Mouse (Mus musculus): ENCODE measurements around the gene 1700029P11Rik.

Gene 1700029P11Rik

DNA sequence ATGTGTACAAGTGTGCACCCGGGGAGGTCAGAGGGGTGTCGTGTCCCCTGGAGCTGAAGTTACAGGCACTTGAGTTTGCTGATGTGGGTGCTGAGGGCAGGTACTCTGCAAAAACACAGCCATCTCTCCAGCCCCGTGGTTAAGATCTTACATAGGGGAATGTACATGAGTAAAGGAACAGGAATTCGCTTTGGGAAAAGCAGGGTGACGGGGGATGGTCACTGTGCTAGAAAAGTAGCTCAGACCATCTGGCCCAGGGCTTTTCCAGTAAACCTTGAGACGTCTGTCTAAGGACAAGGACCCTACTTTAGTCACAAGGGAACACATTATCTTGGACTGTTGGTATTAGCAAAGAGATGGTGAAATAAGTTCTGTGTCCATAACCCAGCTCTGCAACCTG, 31.6 kb downstream of the 1700029P11Rik start:
- DNase-seq (ENCODE audit: low spot score in 2 of 2) = no peak

DNA sequence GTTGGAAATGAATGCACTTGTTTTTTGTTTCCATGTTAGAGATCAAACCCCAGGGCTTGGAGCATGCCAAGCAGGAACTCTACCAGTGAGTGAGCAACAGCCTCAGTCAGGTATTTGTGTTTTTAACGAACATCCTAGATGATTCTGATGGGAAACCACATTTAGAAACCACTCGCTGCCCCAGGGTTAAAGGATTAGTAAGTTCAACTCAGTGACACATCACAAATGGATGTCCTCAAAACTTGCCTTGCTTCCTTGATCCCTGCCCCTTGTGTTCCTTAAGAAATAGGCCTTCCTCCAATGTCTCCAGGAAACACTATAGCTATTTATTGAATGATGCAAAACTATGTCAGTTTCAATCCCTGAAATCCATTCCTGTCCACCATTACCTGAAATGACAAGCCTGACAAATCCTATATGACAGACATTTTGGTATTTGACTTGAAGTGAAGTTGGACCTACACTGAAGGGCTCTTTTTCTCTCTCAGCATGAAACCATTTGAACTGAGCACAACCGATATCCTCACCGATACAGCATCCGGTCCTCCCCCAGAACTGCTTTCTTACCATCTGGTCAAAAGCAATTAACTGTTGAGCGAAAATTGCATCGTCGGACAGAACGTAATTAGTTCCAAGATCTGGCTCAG, 34.5 kb downstream of the 1700029P11Rik start:
- no peak for DNase-seq (ENCODE audit: low spot score in 2 of 2)

- DNase-seq (ENCODE audit: low spot score in 2 of 2) = peak in 1 of 2 experiments; percentile 31
Measured at GRCm38 (mm10) chr15:82015392-82016100, 35.2 kb downstream of the 1700029P11Rik start.

GRCm38 (mm10) chr15:82016101-82016808, 35.9 kb downstream of the 1700029P11Rik start:
- peak; percentile 98 to 99 for DNase-seq (ENCODE audit: low spot score in 2 of 2)

DNA sequence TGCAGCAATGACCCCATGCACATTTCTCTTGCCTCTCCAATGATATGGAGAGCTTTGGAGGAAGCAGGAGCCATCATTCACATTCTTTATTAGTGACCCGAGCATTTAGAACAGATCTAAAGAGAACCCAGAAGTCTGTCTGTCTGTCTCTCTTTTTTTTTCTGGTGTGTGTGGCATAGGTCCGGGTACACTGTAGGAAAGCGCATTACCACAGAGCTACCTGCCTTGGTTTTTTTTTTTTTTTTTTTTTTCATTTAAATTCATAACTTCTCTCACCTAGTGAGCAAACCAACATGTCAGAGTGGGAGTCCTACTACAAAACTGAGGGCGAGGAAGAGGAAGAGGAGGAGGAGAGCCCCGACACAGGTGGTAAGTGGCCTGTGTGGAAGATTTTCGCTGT, 36.5 kb downstream of the 1700029P11Rik start:
- no peak for DNase-seq (ENCODE audit: low spot score in 2 of 2)

GRCm38 (mm10) chr15:82017461-82017860, 37.1 kb downstream of the 1700029P11Rik start:
- no peak for DNase-seq (ENCODE audit: low spot score in 2 of 2)

DNA sequence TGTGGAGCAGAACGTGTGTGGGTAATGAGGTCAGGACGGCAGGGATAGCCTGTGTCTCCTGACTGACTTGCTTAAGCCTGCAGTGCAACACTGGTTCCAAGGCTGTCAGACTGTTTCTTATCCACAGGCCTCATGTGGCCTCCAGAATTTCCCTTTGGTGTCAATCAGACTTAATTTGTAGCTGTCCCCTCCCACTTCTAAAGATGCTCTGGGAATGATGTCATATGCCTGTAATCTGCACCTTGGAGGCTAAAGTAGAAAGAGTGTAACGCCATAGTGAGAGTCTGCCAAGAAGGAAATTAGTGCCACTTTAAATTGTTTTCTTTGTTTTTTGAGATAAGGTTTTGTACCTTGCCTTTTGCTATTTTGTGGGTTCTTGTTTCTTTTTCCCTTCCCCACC, 38.9 kb downstream of the 1700029P11Rik start:
- no peak for DNase-seq (ENCODE audit: low spot score in 2 of 2)

DNA sequence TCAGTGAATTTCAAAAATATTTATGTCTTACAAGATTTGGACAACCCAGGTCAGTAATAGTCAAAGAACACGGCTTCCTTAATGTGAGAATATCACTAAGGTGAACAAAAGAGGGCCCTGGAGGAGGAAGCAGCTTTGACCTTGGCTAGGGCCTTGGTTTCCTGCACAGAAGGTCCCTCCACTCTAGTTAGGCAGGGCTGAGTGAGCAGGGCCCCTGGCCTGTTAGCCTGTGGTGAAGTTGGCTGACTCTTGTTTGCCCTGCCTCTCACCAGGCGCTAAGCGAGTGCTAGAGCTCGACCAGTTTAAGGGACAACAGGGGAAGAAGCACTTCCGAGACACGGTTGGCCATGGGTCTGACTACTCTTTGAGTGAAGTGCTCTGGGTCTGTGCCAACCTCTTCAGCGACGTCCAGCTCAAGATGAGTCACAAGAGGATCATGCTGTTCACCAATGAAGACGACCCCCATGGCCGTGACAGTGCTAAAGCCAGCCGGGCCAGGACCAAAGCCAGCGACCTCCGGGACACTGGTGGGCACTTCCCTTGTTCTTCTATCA, 42.3 kb downstream of the 1700029P11Rik start:
- no peak for DNase-seq (ENCODE audit: low spot score in 2 of 2)

GRCm38 (mm10) chr15:82023965-82024635, 43.8 kb downstream of the 1700029P11Rik start:
- no peak for DNase-seq (ENCODE audit: low spot score in 2 of 2)

- DNase-seq (ENCODE audit: low spot score in 2 of 2) = no peak
Measured at GRCm38 (mm10) chr15:82027276-82027675, 46.9 kb downstream of the 1700029P11Rik start.

DNA sequence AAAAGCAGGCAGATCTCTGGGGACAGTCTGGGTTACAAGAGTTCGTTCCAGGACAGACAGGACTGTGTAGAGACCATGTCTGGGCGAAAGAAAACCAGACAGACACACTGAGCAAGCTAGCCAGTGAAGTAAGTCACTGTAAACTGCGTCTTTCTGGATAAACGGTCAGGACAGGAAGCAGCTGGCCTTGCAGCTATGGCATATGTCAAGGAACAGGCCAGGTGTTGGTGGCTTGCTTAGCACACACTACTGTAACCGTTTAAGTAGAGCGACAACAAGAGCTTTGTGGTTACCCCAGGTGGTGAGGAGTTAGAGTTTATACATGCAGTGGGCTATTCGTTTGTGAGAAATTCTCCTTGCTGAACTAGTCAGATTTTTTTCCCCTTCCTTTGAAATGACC, 47.4 kb downstream of the 1700029P11Rik start:
- no peak for DNase-seq (ENCODE audit: low spot score in 2 of 2)
